Mouse (Mus musculus) forebrain, embryonic 11.5 days (tissue): ENCODE measurements around the gene Slc6a6. TPM values are rescaled to one million over a fixed set of nuclear protein-coding genes. Genes with fewer than 3 reads are reported as not detected.

ENCODE experiments used
- ATAC-seq: fragments of 200-750 bp; cut with Nextera tagmentation; replicated peaks from 2 replicates; pipeline ENCODE4 v1.8.0; 2017; ENCODE audit warnings: moderate TSS enrichment; ENCODE audit not compliant: low FRiP score
- DNase-seq: peaks from one replicate; pipeline ENCODE4 v3.0.0-alpha.2; 2017; ENCODE audit warnings: low spot score
- H3K27ac ChIP-seq: fragments of 300-500 bp; sonication (generic); 2 replicates; pipeline ENCODE4 v1.5.1; 2014; ENCODE audit warnings: low read depth, low read length
- H3K27me3 ChIP-seq: fragments of 300-500 bp; sonication (generic); 2 replicates; pipeline ENCODE4 v1.6.1; 2014; ENCODE audit warnings: mild to moderate bottlenecking, low read length, mixed read lengths; ENCODE audit not compliant: control insufficient read depth, insufficient read depth
- H3K36me3 ChIP-seq: fragments of 300-500 bp; sonication (generic); 2 replicates; pipeline ENCODE4 v1.6.1; 2014; ENCODE audit warnings: mild to moderate bottlenecking, low read length, moderate library complexity, mixed read lengths; ENCODE audit not compliant: control insufficient read depth, insufficient read depth
- H3K4me1 ChIP-seq: fragments of 300-500 bp; sonication (generic); replicated peaks from 2 replicates; pipeline ENCODE4 v1.6.1; 2014; ENCODE audit warnings: low read length, mixed read lengths; ENCODE audit not compliant: control insufficient read depth, insufficient read depth
- H3K4me2 ChIP-seq: fragments of 300-500 bp; sonication (generic); 2 replicates; pipeline ENCODE4 v1.6.1; 2014; ENCODE audit warnings: low read depth, mild to moderate bottlenecking, low read length, moderate library complexity, mixed read lengths; ENCODE audit not compliant: severe bottlenecking
- H3K4me3 ChIP-seq: fragments of 300-500 bp; sonication (generic); 2 replicates; pipeline ENCODE4 v1.5.1; 2014; ENCODE audit warnings: low read depth, low read length
- H3K9ac ChIP-seq: fragments of 300-500 bp; sonication (generic); 2 replicates; pipeline ENCODE4 v1.6.1; 2014; ENCODE audit warnings: low read length
- H3K9me3 ChIP-seq: fragments of 300-500 bp; sonication (generic); 2 replicates; pipeline ENCODE4 v1.6.1; 2016; ENCODE audit warnings: low read length, mixed read lengths; ENCODE audit not compliant: control insufficient read depth
- WGBS: fragments of 180-500 bp; shearing (Covaris S2); extraction: QIAGEN DNeasy Blood & Tissue Kit; methylation state at CpG from one replicate; pipeline ENCODE4 v1.1.7; 2014; 5-methylcytosine and 5-hydroxymethylcytosine counted together
- polyA plus RNA-seq: library from polyadenylated mRNA; unstranded; fragments of >200 nt; fragmentation: Nextera tagmentation; extraction: Ambion mirVana; gene quantifications from 2 replicates; pipeline ENCODE4 v1.2.1, GENCODE M21; 2014

The Slc6a6 gene
- polyA plus RNA-seq, 1 experiment from 2014 or later = 49.3 TPM

DNA sequence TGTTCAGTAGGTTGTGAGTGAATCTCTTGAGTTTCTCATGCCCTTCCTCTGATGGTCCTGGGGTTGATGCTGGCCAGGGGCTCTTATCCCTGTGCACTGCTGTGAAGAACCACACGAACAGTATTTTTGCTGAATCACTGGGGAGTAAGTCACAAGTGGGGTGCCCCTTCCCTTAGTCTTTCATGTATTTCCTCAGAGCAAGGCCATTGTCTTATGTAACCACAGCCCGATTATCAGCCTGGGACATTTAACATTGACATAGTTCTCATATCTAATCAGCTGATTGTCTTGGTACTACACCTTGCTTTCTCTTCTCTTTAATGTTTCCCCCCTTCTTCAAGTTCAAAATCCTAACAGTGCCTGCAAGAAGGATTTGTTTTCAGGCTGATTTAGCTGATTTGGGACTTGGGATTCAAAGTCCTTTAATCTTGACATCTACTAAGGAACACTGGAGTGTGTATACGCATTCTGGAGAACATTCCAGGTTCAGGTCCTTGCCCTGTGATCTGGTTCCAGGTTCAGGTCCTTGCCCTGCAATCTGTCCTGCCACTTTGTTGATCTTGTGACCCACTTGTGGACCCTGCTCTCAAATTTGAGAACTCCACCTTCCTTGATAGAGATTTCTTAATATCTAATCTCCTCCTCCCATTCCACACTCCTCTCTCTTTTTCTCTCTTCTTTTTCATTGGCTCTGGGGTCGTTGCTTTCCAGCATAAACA, 15.8 kb downstream of the Slc6a6 start:
- WGBS = 93% methylated on average over 4 of the region's 4 CpGs
- Histone ChIP-seq H3K27ac (no peak overlapping the region), H3K4me2 (no peak overlapping the region), H3K9ac (no peak overlapping the region), H3K36me3 (no peaks in the 10 kb centered on the region; the same call in 1 of the 2 replicates), H3K4me3 (no peak overlapping the region), H3K9me3 (no peaks in the 10 kb centered on the region), H3K27me3 (no peaks in the 10 kb centered on the region), H3K4me1 (peaks cover 4% of the 10 kb centered on the region; the same call in 1 of the 2 replicates)
- ATAC-seq (no peak), DNase-seq (no peak)

GRCm38 (mm10) chr6:91700823-91701621, 17.2 kb downstream of the Slc6a6 start:
- Histone ChIP-seq H3K36me3 (no peaks in the 10 kb centered on the region; the same call in 1 of the 2 replicates), H3K4me2 (no peak overlapping the region), H3K27ac (no peak overlapping the region), H3K9me3 (no peaks in the 10 kb centered on the region), H3K9ac (no peak overlapping the region), H3K4me3 (no peak overlapping the region), H3K4me1 (no peaks in the 10 kb centered on the region), H3K27me3 (no peaks in the 10 kb centered on the region)
- ATAC-seq = no peak
- 89% methylated on average over 11 of the region's 11 CpGs for WGBS
- DNase-seq = no peak

DNA sequence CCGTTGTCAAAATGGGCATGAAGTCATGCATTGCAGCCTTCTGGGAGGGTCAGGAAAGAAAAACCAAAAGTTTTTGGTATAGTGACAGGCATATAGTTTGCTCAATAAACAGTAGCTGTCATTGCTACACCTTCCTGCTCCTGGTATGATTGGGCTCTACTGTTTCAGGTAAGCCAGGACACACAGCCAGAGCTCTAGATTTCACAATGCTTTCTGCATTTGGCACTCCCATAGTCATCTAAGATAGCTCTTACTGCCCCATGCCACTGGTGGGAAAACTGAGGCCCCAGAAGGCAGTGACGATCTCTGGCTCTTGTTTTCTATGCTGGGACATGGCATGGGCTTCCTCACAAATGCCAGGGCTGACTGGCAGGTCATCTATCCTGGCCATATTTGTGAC, 19.6 kb downstream of the Slc6a6 start:
- WGBS = 87% methylated on average over 2 of the region's 2 CpGs
- H3K4me3 ChIP-seq = no peak overlapping the region
- no peak overlapping the region for H3K4me2 ChIP-seq
- H3K27me3 ChIP-seq = no peaks in the 10 kb centered on the region
- no peak overlapping the region for H3K27ac ChIP-seq
- DNase-seq (no peak), ATAC-seq (no peak)
- H3K9ac ChIP-seq = no peak overlapping the region
- no peaks in the 10 kb centered on the region; the same call in 1 of the 2 replicates for H3K36me3 ChIP-seq
- no peaks in the 10 kb centered on the region for H3K9me3 ChIP-seq
- peaks cover 2% of the 10 kb centered on the region; the same call in 1 of the 2 replicates for H3K4me1 ChIP-seq

- Histone ChIP-seq H3K4me2 (no peak overlapping the region), H3K36me3 (no peaks in the 10 kb centered on the region), H3K4me1 (peaks cover 2% of the 10 kb centered on the region; the same call in 1 of the 2 replicates), H3K27ac (no peak overlapping the region), H3K9me3 (no peaks in the 10 kb centered on the region), H3K9ac (no peak overlapping the region), H3K4me3 (no peak overlapping the region), H3K27me3 (no peaks in the 10 kb centered on the region)
- DNase-seq = no peak
- no peak for ATAC-seq
- WGBS = 100% methylated on average over 1 of the region's 1 CpGs
Measured at GRCm38 (mm10) chr6:91704446-91704845, 20.6 kb downstream of the Slc6a6 start.

GRCm38 (mm10) chr6:91705651-91706050, 21.8 kb downstream of the Slc6a6 start:
- no peak overlapping the region for H3K9ac ChIP-seq
- peaks cover 2% of the 10 kb centered on the region; the same call in 1 of the 2 replicates for H3K4me1 ChIP-seq
- DNase-seq (no peak), ATAC-seq (no peak)
- H3K4me3 ChIP-seq = no peak overlapping the region
- H3K27ac ChIP-seq = no peak overlapping the region
- 74% methylated on average over 4 of the region's 4 CpGs for WGBS
- no peaks in the 10 kb centered on the region for H3K27me3 ChIP-seq
- H3K9me3 ChIP-seq = no peaks in the 10 kb centered on the region
- H3K4me2 ChIP-seq = no peak overlapping the region
- no peaks in the 10 kb centered on the region for H3K36me3 ChIP-seq

- no peak overlapping the region for H3K9ac ChIP-seq
- peaks cover 2% of the 10 kb centered on the region; the same call in 1 of the 2 replicates for H3K4me1 ChIP-seq
- H3K27me3 ChIP-seq = no peaks in the 10 kb centered on the region
- 86% methylated on average over 13 of the region's 13 CpGs for WGBS
- no peak for DNase-seq
- H3K4me3 ChIP-seq = no peak overlapping the region
- no peak for ATAC-seq
- no peak overlapping the region for H3K4me2 ChIP-seq
- no peak overlapping the region for H3K27ac ChIP-seq
- no peaks in the 10 kb centered on the region for H3K9me3 ChIP-seq
- H3K36me3 ChIP-seq = no peaks in the 10 kb centered on the region
Measured at GRCm38 (mm10) chr6:91706072-91706776, 22.4 kb downstream of the Slc6a6 start.

DNA sequence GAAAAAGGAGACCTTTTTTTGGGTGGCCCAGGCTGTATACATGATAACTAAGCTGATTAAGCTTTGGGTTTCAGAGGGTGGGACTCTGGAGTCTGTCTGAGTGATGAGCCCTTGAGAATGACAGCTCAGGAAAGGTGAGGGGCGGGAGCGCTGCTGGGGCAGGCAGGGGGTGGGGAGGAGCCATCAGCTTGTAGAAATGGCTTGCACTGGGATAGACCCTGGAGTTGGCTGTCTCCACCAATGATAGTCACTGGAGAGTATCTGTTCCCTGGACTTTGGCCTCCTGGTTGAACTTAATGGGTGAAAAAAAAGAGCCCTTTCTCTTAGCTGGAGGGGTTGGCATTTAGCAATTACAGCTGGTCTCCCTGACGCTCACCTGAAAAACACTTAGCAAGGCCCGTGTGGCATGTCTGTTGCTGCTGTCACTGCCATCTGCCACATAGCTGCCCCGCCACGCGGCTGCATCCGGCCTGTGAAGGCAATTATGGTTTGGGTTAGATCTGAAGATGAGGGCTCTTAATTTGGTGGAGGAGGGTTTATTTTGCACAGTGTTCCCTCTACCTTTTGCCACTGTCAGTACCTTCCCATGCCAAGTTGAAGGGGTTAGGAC, 23.5 kb downstream of the Slc6a6 start:
- H3K27me3 ChIP-seq = no peaks in the 10 kb centered on the region
- peak overlapping the region; percentile 41; the same call in 1 of the 2 replicates for H3K27ac ChIP-seq
- no peak overlapping the region for H3K4me2 ChIP-seq
- peaks cover 6% of the 10 kb centered on the region for H3K4me1 ChIP-seq
- no peaks in the 10 kb centered on the region for H3K36me3 ChIP-seq
- no peak overlapping the region for H3K4me3 ChIP-seq
- DNase-seq = no peak
- ATAC-seq = no peak
- no peak overlapping the region for H3K9ac ChIP-seq
- no peaks in the 10 kb centered on the region for H3K9me3 ChIP-seq
- WGBS = 86% methylated on average over 8 of the region's 8 CpGs
